7 mouse cellular contexts compared by ENCODE assay signal in genomic region chr9:99629281-99630011, GRCm38 (mm10). TPM values are rescaled to one million over a fixed set of nuclear protein-coding genes. Genes with fewer than 3 reads are reported as not detected.
DNase-seq lines count a peak whose midpoint lies in the region; ATAC-seq and TF ChIP-seq lines count a peak whose summit lies in the region.

Dzip1l (plus strand) TSS chr9:99629496.

- H3K9ac ChIP-seq in midbrain, embryonic 14.5 days (replicated peaks; ENCODE audit: low read length): peak within 1 kb of the TSS; percentile 70
- peak within 1 kb of the TSS; percentile 80 for H3K9ac ChIP-seq in stomach, postnatal 0 days (ENCODE audit: low read length)

- no peaks in the 10 kb centered on the region for H3K9me3 ChIP-seq in embryonic facial prominence, embryonic 10.5 days
- no peaks in the 10 kb centered on the region for H3K9me3 ChIP-seq in limb, embryonic 10.5 days (replicated peaks)
- H3K9me3 ChIP-seq in midbrain, embryonic 14.5 days (ENCODE audit: control insufficient read depth, low read length): no peaks in the 10 kb centered on the region
- H3K9me3 ChIP-seq in stomach, postnatal 0 days (ENCODE audit: control insufficient read depth, low read length): no peaks in the 10 kb centered on the region

- no peak for TF ChIP-seq EP300 in stomach, postnatal 0 days (optimal IDR thresholded peaks at IDR 0.05)

- H3K4me2 ChIP-seq in midbrain, embryonic 14.5 days (ENCODE audit: low read length): peak within 1 kb of the TSS; percentile 88
- peak within 1 kb of the TSS; percentile 88 for H3K4me2 ChIP-seq in stomach, postnatal 0 days (replicated peaks; ENCODE audit: low read depth)

- peaks cover 35% of the 10 kb centered on the region for H3K4me1 ChIP-seq in embryonic facial prominence, embryonic 10.5 days
- peaks cover 34% of the 10 kb centered on the region for H3K4me1 ChIP-seq in limb, embryonic 10.5 days
- H3K4me1 ChIP-seq in midbrain, embryonic 14.5 days (ENCODE audit: control insufficient read depth, insufficient read depth, low read length): peaks cover 22% of the 10 kb centered on the region
- H3K4me1 ChIP-seq in stomach, postnatal 0 days (replicated peaks; ENCODE audit: control insufficient read depth, insufficient read depth): 0 out of 2 replicates have a peak, but pooled peaks cover 2% of the 10 kb centered on the region

- DNase-seq in brain, adult 2 months (ENCODE audit: low read depth, low spot score): peak; percentile 89
- peak; percentile 90 for DNase-seq in embryonic facial prominence, embryonic 10.5 days (ENCODE audit: low spot score)
- DNase-seq in kidney, adult 11 months: peak; percentile 93
- peak; percentile 88 for DNase-seq in limb, embryonic 10.5 days (ENCODE audit: low spot score)
- peak; percentile 90 for DNase-seq in midbrain, embryonic 14.5 days
- peak; percentile 82 for DNase-seq in stomach, postnatal 0 days (ENCODE audit: low spot score)

- H3K36me3 ChIP-seq in embryonic facial prominence, embryonic 10.5 days (replicated peaks): peaks cover 23% of the 10 kb centered on the region
- H3K36me3 ChIP-seq in limb, embryonic 10.5 days: peaks cover 31% of the 10 kb centered on the region
- no peaks in the 10 kb centered on the region for H3K36me3 ChIP-seq in midbrain, embryonic 14.5 days (ENCODE audit: control insufficient read depth, insufficient read depth, low read length)
- H3K36me3 ChIP-seq in stomach, postnatal 0 days (ENCODE audit: control insufficient read depth, insufficient read depth, low read length): no peaks in the 10 kb centered on the region

- peak; percentile 38; the same call in 1 of the 2 replicates for TF ChIP-seq CTCF in stomach, postnatal 0 days (IDR thresholded peaks at IDR 0.05; ENCODE audit: low read depth)

- H3K4me3 ChIP-seq in embryonic facial prominence, embryonic 10.5 days: peak within 1 kb of the TSS; percentile 78
- H3K4me3 ChIP-seq in limb, embryonic 10.5 days: peak within 1 kb of the TSS; percentile 74
- peak within 1 kb of the TSS; percentile 59 for H3K4me3 ChIP-seq in midbrain, embryonic 14.5 days (replicated peaks; ENCODE audit: low read depth, low read length)
- peak within 1 kb of the TSS; percentile 63 for H3K4me3 ChIP-seq in stomach, postnatal 0 days (ENCODE audit: low read depth, low read length)

- H3K27me3 ChIP-seq in embryonic facial prominence, embryonic 10.5 days (replicated peaks; ENCODE audit: low read depth, poor library complexity, severe bottlenecking): no peaks in the 10 kb centered on the region
- no peaks in the 10 kb centered on the region for H3K27me3 ChIP-seq in limb, embryonic 10.5 days (ENCODE audit: low read depth, poor library complexity, severe bottlenecking)
- H3K27me3 ChIP-seq in midbrain, embryonic 14.5 days (ENCODE audit: control insufficient read depth, insufficient read depth, low read length): no peaks in the 10 kb centered on the region
- no peaks in the 10 kb centered on the region for H3K27me3 ChIP-seq in stomach, postnatal 0 days (ENCODE audit: control insufficient read depth, insufficient read depth, low read length)

- H3K27ac ChIP-seq in embryonic facial prominence, embryonic 10.5 days (replicated peaks): peak within 1 kb of the TSS; percentile 93
- H3K27ac ChIP-seq in limb, embryonic 10.5 days: peak within 1 kb of the TSS; percentile 94
- peak within 1 kb of the TSS; percentile 77 for H3K27ac ChIP-seq in midbrain, embryonic 14.5 days (replicated peaks; ENCODE audit: low read depth, low read length)
- H3K27ac ChIP-seq in stomach, postnatal 0 days (replicated peaks): peak within 1 kb of the TSS; percentile 84

- peak; percentile 37; the same call in 1 of the 2 replicates for ATAC-seq in granulocyte monocyte progenitor cell, adult 5-6 weeks (replicated peaks; ENCODE audit: poor library complexity, severe bottlenecking)
- ATAC-seq in midbrain, embryonic 14.5 days (ENCODE audit: low FRiP score, low TSS enrichment): peak; percentile 91
- ATAC-seq in stomach, postnatal 0 days (ENCODE audit: low FRiP score, low TSS enrichment): peak; percentile 79

- WGBS in embryonic facial prominence, embryonic 10.5 days: under 1% methylated on average over 44 of the region's 44 CpGs
- 0% methylated on average over 44 of the region's 44 CpGs for WGBS in limb, embryonic 10.5 days
- WGBS in midbrain, embryonic 14.5 days: 0% methylated on average over 44 of the region's 44 CpGs
- under 1% methylated on average over 44 of the region's 44 CpGs for WGBS in stomach, postnatal 0 days

RNA-seq across cellular contexts. Expression of gene Dzip1l, which starts in this region (rescaled TPM):
- polyA plus RNA-seq in embryonic facial prominence, embryonic 10.5 days (2016; fragmentation: Nextera tagmentation; extraction: Ambion mirVana): 25.9 and 27.8 TPM in 2 replicates
- total RNA-seq in granulocyte monocyte progenitor cell, adult 5-6 weeks (2014; fragmentation: Nextera tagmentation): not detected in 2 replicates
- not detected in 2 replicates for total RNA-seq in granulocyte monocyte progenitor cell, adult 5-6 weeks (2017)
- 29.9 and 30.1 TPM in 2 replicates for polyA plus RNA-seq in limb, embryonic 10.5 days (2016; fragmentation: Nextera tagmentation; extraction: Ambion mirVana)
- polyA plus RNA-seq in midbrain, embryonic 14.5 days (2014; fragmentation: Nextera tagmentation; extraction: Ambion mirVana): 4.8 and 7.9 TPM in 2 replicates
- 6.3 and 8.6 TPM in 2 replicates for polyA plus RNA-seq in stomach, postnatal 0 days (2015; fragmentation: Nextera tagmentation; extraction: Ambion mirVana)

Comparison
In these comparisons a context has a peak if more than half of its experiments do, and no peak if none do; other contexts are left out.
1. Peak in every context shown above with its lines: DNase-seq, ATAC-seq, H3K4me3 ChIP-seq and H3K27ac ChIP-seq.
2. Peak in ATAC-seq in granulocyte monocyte progenitor cell, adult 5-6 weeks; RNA of the gene not detected or under 1 TPM.
3. ATAC-seq: peak in every context shown above with its lines; median percentile 91 in midbrain, embryonic 14.5 days; 79 in stomach, postnatal 0 days; 37 in granulocyte monocyte progenitor cell, adult 5-6 weeks.